Mouse (Mus musculus) CH12.LX (cell line): Measurements from ENCODE around the gene Fibp. TPM values are rescaled to one million over a fixed set of nuclear protein-coding genes. Genes with fewer than 3 reads are reported as not detected.

Source experiments
- DNase-seq: peaks from one replicate; pipeline ENCODE4 v3.0.0-alpha.2; 2013; ENCODE audit errors: extremely low read depth
- H3K27ac ChIP-seq: 2 replicates; pipeline ENCODE4 v1.5.1; 2012; ENCODE audit warnings: low read depth, mild to moderate bottlenecking, control low read depth, moderate library complexity; ENCODE audit not compliant: insufficient read depth
- H3K27me3 ChIP-seq: replicated peaks from 2 replicates; pipeline ENCODE3; 2012; ENCODE audit warnings: inconsistent platforms
- H3K36me3 ChIP-seq, 2 experiments: replicated peaks in 1 of 2; 2 replicates each; pipeline versions ENCODE3 to v1.6.1; 2012; ENCODE audit warnings: inconsistent platforms in 1 of 2, low read length in 1 of 2, mild to moderate bottlenecking in 1 of 2, mixed read lengths in 1 of 2, moderate library complexity in 1 of 2; ENCODE audit not compliant: control insufficient read depth in 1 of 2, insufficient read depth in 1 of 2
- H3K4me1 ChIP-seq, 2 experiments: 2 replicates each; pipeline ENCODE4 v1.6.1; 2012; ENCODE audit warnings: inconsistent platforms in 1 of 2, moderate library complexity in 1 of 2; ENCODE audit not compliant: insufficient read depth in 2 of 2, control insufficient read depth in 1 of 2
- H3K4me2 ChIP-seq: 2 replicates; pipeline ENCODE4 v1.6.1; 2012; ENCODE audit warnings: low read depth, mild to moderate bottlenecking, control low read depth; ENCODE audit not compliant: poor library complexity, insufficient read depth, severe bottlenecking
- H3K4me3 ChIP-seq, 3 experiments: fragments of 150-350 bp in 1 of 3; sonication (generic) in 1 of 3; replicated peaks in 1 of 3; 2 replicates each; pipeline versions ENCODE3 to v1.5.1; 2011 to 2012; ENCODE audit warnings: low read depth in 2 of 3, low read length in 2 of 3, mild to moderate bottlenecking in 2 of 3, moderate library complexity in 2 of 3, control low read depth in 1 of 3, improper control_type of control experiment in 1 of 3, inconsistent platforms in 1 of 3, mixed read lengths in 1 of 3; ENCODE audit not compliant: poor library complexity in 1 of 3
- H3K79me2 ChIP-seq: replicated peaks from 2 replicates; pipeline ENCODE4 v1.6.1; 2012; ENCODE audit warnings: mild to moderate bottlenecking, moderate library complexity; ENCODE audit not compliant: control insufficient read depth, poor library complexity, insufficient read depth, severe bottlenecking; ENCODE audit errors: extremely low read depth
- H3K9ac ChIP-seq: 2 replicates; pipeline ENCODE4 v1.6.1; 2012; ENCODE audit warnings: low read depth, mild to moderate bottlenecking, control low read depth, moderate library complexity; ENCODE audit not compliant: insufficient read depth
- H3K9me3 ChIP-seq: replicated peaks from 2 replicates; pipeline ENCODE3; 2012; ENCODE audit warnings: low read length, inconsistent platforms, mixed read lengths
- BHLHE40 ChIP-seq: IDR thresholded peaks from 2 replicates; pipeline ENCODE4 v1.6.1; 2011; ENCODE audit warnings: mild to moderate bottlenecking, low read depth, low read length, improper control_type of control experiment
- CHD1 ChIP-seq: IDR thresholded peaks from 2 replicates; pipeline ENCODE4 v1.6.1; 2012; ENCODE audit warnings: low read depth, low read length, improper control_type of control experiment, inconsistent platforms
- CHD2 ChIP-seq: IDR thresholded peaks from 2 replicates; pipeline ENCODE4 v1.6.1; 2011; ENCODE audit warnings: low read length, improper control_type of control experiment
- E2F4 ChIP-seq: IDR thresholded peaks from 2 replicates; pipeline ENCODE4 v1.6.1; 2011; ENCODE audit warnings: low read depth, low read length, improper control_type of control experiment; ENCODE audit not compliant: insufficient replicate concordance
- ELF1 ChIP-seq: IDR thresholded peaks from 2 replicates; pipeline ENCODE4 v1.6.1; 2014; ENCODE audit warnings: low read depth, mild to moderate bottlenecking, inconsistent platforms, low read length, improper control_type of control experiment
- EP300 ChIP-seq: IDR thresholded peaks from 2 replicates; pipeline ENCODE4 v1.6.1; 2011; ENCODE audit warnings: low read length, improper control_type of control experiment
- ETS1 ChIP-seq: conservative IDR thresholded peaks from 2 replicates; pipeline ENCODE4 v1.6.1; 2012; ENCODE audit warnings: low read depth, mild to moderate bottlenecking, inconsistent platforms, low read length, improper control_type of control experiment, moderate library complexity
- GABPA ChIP-seq: IDR thresholded peaks from 2 replicates; pipeline ENCODE4 v1.6.1; 2012; ENCODE audit warnings: low read depth, low read length, improper control_type of control experiment, inconsistent platforms; ENCODE audit not compliant: insufficient replicate concordance
- HCFC1 ChIP-seq: IDR thresholded peaks from 2 replicates; pipeline ENCODE4 v1.6.1; 2012; ENCODE audit warnings: low read depth, mild to moderate bottlenecking, inconsistent platforms, low read length, improper control_type of control experiment
- IRF4 ChIP-seq: IDR thresholded peaks from 2 replicates; pipeline ENCODE4 v1.6.1; 2014; ENCODE audit warnings: low read depth, mild to moderate bottlenecking, inconsistent platforms, low read length, improper control_type of control experiment
- JUN ChIP-seq: IDR thresholded peaks from 2 replicates; pipeline ENCODE4 v1.6.1; 2011; ENCODE audit warnings: low read depth, mild to moderate bottlenecking, low read length, improper control_type of control experiment, moderate library complexity; ENCODE audit not compliant: insufficient read depth
- JUND ChIP-seq: conservative IDR thresholded peaks from 2 replicates; pipeline ENCODE4 v1.6.1; 2011; ENCODE audit warnings: low read depth, low read length, improper control_type of control experiment
- KAT2A ChIP-seq: IDR thresholded peaks from 2 replicates; pipeline ENCODE4 v1.6.1; 2012; ENCODE audit warnings: low read length, improper control_type of control experiment, inconsistent platforms; ENCODE audit not compliant: insufficient replicate concordance
- MAX ChIP-seq: IDR thresholded peaks from 2 replicates; pipeline ENCODE4 v1.6.1; 2011; ENCODE audit warnings: low read length, improper control_type of control experiment
- MXI1 ChIP-seq: IDR thresholded peaks from 2 replicates; pipeline ENCODE4 v1.6.1; 2011; ENCODE audit warnings: mild to moderate bottlenecking, low read depth, low read length, improper control_type of control experiment
- MYC ChIP-seq: IDR thresholded peaks from 2 replicates; pipeline ENCODE4 v1.6.1; 2011; ENCODE audit warnings: low read depth, mild to moderate bottlenecking, improper control_type of control experiment, low read length
- NELFE ChIP-seq: IDR thresholded peaks from 2 replicates; pipeline ENCODE4 v1.6.1; 2011; ENCODE audit warnings: low read depth, low read length, improper control_type of control experiment
- NRF1 ChIP-seq: IDR thresholded peaks from 2 replicates; pipeline ENCODE4 v1.6.1; 2014; ENCODE audit warnings: low read depth, mild to moderate bottlenecking, inconsistent platforms, low read length, improper control_type of control experiment, moderate library complexity
- POLR2A ChIP-seq: IDR thresholded peaks from 2 replicates; pipeline ENCODE4 v1.6.1; 2011; ENCODE audit warnings: low read depth, mild to moderate bottlenecking, improper control_type of control experiment, low read length
- POLR2AphosphoS2 ChIP-seq: IDR thresholded peaks from 2 replicates; pipeline ENCODE4 v1.6.1; 2011; ENCODE audit warnings: low read depth, low read length, improper control_type of control experiment
- RAD21 ChIP-seq: IDR thresholded peaks from 2 replicates; pipeline ENCODE4 v1.6.1; 2011; ENCODE audit warnings: low read depth, mild to moderate bottlenecking, low read length, improper control_type of control experiment, moderate library complexity
- RCOR1 ChIP-seq: conservative IDR thresholded peaks from 2 replicates; pipeline ENCODE4 v1.6.1; 2012; ENCODE audit warnings: low read depth, mild to moderate bottlenecking, inconsistent platforms, low read length, improper control_type of control experiment
- SIN3A ChIP-seq: IDR thresholded peaks from 2 replicates; pipeline ENCODE4 v1.6.1; 2012; ENCODE audit warnings: low read length, improper control_type of control experiment, inconsistent platforms
- SMC3 ChIP-seq: IDR thresholded peaks from 2 replicates; pipeline ENCODE4 v1.6.1; 2011; ENCODE audit warnings: low read depth, low read length, improper control_type of control experiment
- TBP ChIP-seq: conservative IDR thresholded peaks from 2 replicates; pipeline ENCODE4 v1.6.1; 2011; ENCODE audit warnings: low read depth, low read length, improper control_type of control experiment
- TCF12 ChIP-seq: IDR thresholded peaks from 2 replicates; pipeline ENCODE4 v1.6.1; 2014; ENCODE audit warnings: low read depth, mild to moderate bottlenecking, inconsistent platforms, low read length, improper control_type of control experiment
- UBTF ChIP-seq: IDR thresholded peaks from 2 replicates; pipeline ENCODE4 v1.6.1; 2012; ENCODE audit warnings: low read depth, mild to moderate bottlenecking, inconsistent platforms, low read length, improper control_type of control experiment, moderate library complexity
- USF1 ChIP-seq: IDR thresholded peaks from 2 replicates; pipeline ENCODE4 v1.6.1; 2014; ENCODE audit warnings: low read depth, mild to moderate bottlenecking, inconsistent platforms, low read length, improper control_type of control experiment
- USF2 ChIP-seq: conservative IDR thresholded peaks from 2 replicates; pipeline ENCODE4 v1.6.1; 2011; ENCODE audit warnings: low read depth, low read length, improper control_type of control experiment
- ZC3H11A ChIP-seq: IDR thresholded peaks from 2 replicates; pipeline ENCODE4 v1.6.1; 2012; ENCODE audit warnings: low read depth, mild to moderate bottlenecking, inconsistent platforms, low read length, improper control_type of control experiment
- ZKSCAN1 ChIP-seq: IDR thresholded peaks from 2 replicates; pipeline ENCODE4 v1.6.1; 2012; ENCODE audit warnings: low read depth, inconsistent platforms, low read length, improper control_type of control experiment, borderline replicate concordance
- ZMIZ1 ChIP-seq: IDR thresholded peaks from 2 replicates; pipeline ENCODE4 v1.6.1; 2012; ENCODE audit warnings: low read depth, mild to moderate bottlenecking, inconsistent platforms, low read length, improper control_type of control experiment
- dilution Hi-C: fragments of 300-500 bp; cut with MboI; formaldehyde crosslinking; loops from 2 replicates; pipeline ENCODE4 v1.14.3; 2020; ENCODE audit warnings: low sequenced_read_pairs; ENCODE audit not compliant: extremely low pct_unique_long_range_greater_than_20kb, extremely low pct_ligation_motif_present
- in situ Hi-C: fragments of 300-500 bp; cut with MboI; formaldehyde crosslinking; loops from 3 replicates; pipeline ENCODE4 v1.14.3; 2019; ENCODE audit warnings: low sequenced_read_pairs, low pct_ligation_motif_present, low pct_unique_long_range_greater_than_20kb, mixed read lengths
- polyA plus RNA-seq: library from polyadenylated mRNA; unstranded; fragments of >175 nt; gene quantifications from 2 replicates; pipeline ENCODE4 v1.2.1, GENCODE M21; 2012; ENCODE audit warnings: low read depth; ENCODE audit not compliant: insufficient read length
- total RNA-seq, 2 experiments: library from RNA; depleted of rRNA; stranded (reverse); fragments of 300-350 nt in 1 of 2; fragments of >200 nt in 1 of 2; gene quantifications; 2 replicates each; pipeline ENCODE4 v1.2.3; 2012 to 2014

The Fibp gene
- total and polyA plus RNA-seq, 3 experiments = 29.1 to 74.9 (median 37.5) TPM

DNA sequence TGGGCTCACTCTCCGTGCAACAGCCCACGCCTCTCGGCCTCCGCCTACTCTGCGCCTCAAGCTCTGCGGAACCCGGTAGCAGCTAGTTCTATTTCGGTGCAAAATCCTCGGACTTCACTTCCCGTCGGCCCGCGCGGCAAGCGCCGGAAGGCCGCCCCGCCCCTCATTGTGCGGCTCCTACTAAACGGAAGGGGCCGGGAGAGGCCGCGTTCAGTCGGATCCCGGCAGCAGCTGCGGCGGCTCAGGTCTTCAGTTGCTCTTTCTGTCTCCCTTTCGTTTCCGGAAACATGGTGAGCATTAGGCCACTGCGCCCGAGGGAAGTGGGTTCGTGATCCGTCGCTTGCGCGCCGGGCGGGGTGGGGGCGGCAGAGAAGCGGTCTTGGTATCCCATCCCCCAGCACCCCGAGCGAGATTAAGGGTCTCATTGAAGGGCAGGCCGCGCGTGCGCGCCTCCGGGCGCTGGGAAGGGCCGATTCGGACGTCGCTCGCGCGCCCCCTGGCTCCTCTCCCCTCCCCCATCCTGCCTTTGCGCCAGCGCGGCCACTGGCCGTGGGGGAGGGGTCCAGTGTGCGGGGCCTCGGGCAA is 30.0 kb downstream of the Fibp start, which contains the start of gene Cfl1 (continued):
- peak; percentile 89; the same call in 1 of the 2 replicates for TF ChIP-seq POLR2AphosphoS2
- no peak; the same call in 1 of the 2 replicates for TF ChIP-seq UBTF
- TF ChIP-seq NELFE = peak; percentile 99
- TF ChIP-seq SMC3 = no peak; the same call in 1 of the 2 replicates
- peak; percentile 12; the same call in 1 of the 2 replicates for TF ChIP-seq BHLHE40
- no peak; the same call in 1 of the 2 replicates for TF ChIP-seq GABPA
- TF ChIP-seq IRF4 = no peak

DNA sequence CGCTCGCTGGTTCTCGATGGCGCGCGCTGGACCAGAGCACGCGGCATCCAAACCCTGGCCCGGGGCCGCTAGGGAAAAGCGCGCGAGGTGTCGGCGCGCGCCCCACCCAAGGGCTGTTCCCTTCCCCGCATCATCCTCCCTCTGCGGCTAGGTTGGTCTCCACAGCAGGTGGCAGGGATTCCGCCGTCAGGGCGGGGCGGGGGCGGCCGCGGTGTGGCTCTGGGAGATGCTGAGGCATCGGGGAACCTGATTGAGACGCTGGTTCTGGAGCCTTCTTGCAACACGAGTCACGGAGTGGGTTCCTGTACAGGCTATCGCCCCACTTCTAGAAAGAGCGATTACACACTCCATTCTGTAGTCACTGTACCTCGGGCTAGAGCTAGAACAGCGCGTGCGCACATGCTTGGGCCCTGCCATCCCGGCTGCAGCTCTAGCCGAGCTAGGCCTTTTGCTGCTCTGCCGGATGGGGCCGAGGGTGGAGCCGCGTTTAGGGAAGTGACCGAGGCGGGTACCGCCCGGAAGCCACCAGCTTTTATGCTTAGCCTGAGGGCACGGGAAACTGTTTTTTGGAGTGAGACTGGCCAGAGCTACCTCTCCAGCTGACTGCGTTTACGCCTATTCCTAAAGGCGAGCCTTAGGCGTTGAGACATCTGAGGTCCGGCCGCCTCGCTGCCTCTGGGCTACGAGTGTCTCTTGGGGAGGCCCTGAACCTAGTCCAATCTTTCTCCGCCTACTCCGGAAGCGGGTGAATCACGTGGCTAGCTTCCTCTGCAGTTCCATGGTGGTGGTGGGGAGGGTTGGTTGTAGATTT is 30.7 kb downstream of the Fibp start:
- Histone ChIP-seq H3K4me1 (peaks cover 6 to 33% of the 10 kb centered on the region in 2 experiments; a peak in 3 of 4 replicates), H3K36me3 (peaks cover 34 to 44% of the 10 kb centered on the region in 2 experiments)

More for the DNA sequence above, 30.7 kb downstream of the Fibp start:
- in situ Hi-C loops = loop anchor here (5.0 kb wide), 1 partner anchor 34 kb away; the partner anchor contains the start of gene Ccdc85b
- Histone ChIP-seq H3K4me2 (no peak overlapping the region), H3K4me3 (peak overlapping the region; percentile 82 to 99 (median 90)), H3K9ac (peak overlapping the region; percentile 80), H3K27me3 (no peaks in the 10 kb centered on the region), H3K27ac (peak overlapping the region; percentile 92), H3K79me2 (peaks cover 24% of the 10 kb centered on the region), H3K9me3 (no peaks in the 10 kb centered on the region)
- dilution Hi-C loops = no loop called here
- DNase-seq = peak; percentile 91
- peak; percentile 67 for TF ChIP-seq TCF12
- peak; percentile 88 for TF ChIP-seq USF1
- peak; percentile 79 for TF ChIP-seq ELF1
- TF ChIP-seq CHD1 = no peak; the same call in 1 of the 2 replicates
- TF ChIP-seq JUND = no peak
- no peak for TF ChIP-seq EP300
- TF ChIP-seq NELFE = peak; percentile 62
- TF ChIP-seq E2F4 = no peak
- no peak for TF ChIP-seq ZC3H11A
- peak; percentile 80 for TF ChIP-seq USF2
- TF ChIP-seq MYC = peak; percentile 8; the same call in 1 of the 2 replicates
- TF ChIP-seq UBTF = no peak; the same call in 1 of the 2 replicates
- peak; percentile 86 for TF ChIP-seq POLR2A
- peak; percentile 20; the same call in 1 of the 2 replicates for TF ChIP-seq ETS1
- peak; percentile 74; the same call in 1 of the 2 replicates for TF ChIP-seq POLR2AphosphoS2
- no peak for TF ChIP-seq RAD21
- peak; percentile 81 for TF ChIP-seq MAX
- peak; percentile 91; the same call in 1 of the 2 replicates for TF ChIP-seq ZMIZ1
- TF ChIP-seq NRF1 = peak; percentile 67
- TF ChIP-seq TBP = peak; percentile 70; the same call in 1 of the 2 replicates
- no peak for TF ChIP-seq RCOR1
- TF ChIP-seq JUN = no peak
- peak; percentile 86 for TF ChIP-seq BHLHE40
- TF ChIP-seq MXI1 = peak; percentile 94
- 0 out of 2 replicates have a peak, but pooled peaks have one; percentile 8 for TF ChIP-seq IRF4
- peak; percentile 95 for TF ChIP-seq SIN3A
- TF ChIP-seq ZKSCAN1 = no peak
- TF ChIP-seq SMC3 = no peak
- no peak; the same call in 1 of the 2 replicates for TF ChIP-seq CHD2
- no peak for TF ChIP-seq KAT2A
- TF ChIP-seq HCFC1 = peak; percentile 40; the same call in 1 of the 2 replicates
